Mouse (Mus musculus) lung, postnatal 0 days (tissue): Measurements from ENCODE around the gene Col20a1. TPM values are rescaled to one million over a fixed set of nuclear protein-coding genes. Genes with fewer than 3 reads are reported as not detected.

Source experiments
- ATAC-seq: fragments of 200-750 bp; cut with Nextera tagmentation; 2 replicates; pipeline ENCODE4 v1.8.0; 2017; ENCODE audit warnings: moderate library complexity
- DNase-seq: peaks from one replicate; pipeline ENCODE4 v3.0.0-alpha.2; 2016; ENCODE audit warnings: low spot score
- H3K27ac ChIP-seq: fragments of 300-500 bp; sonication (generic); 2 replicates; pipeline ENCODE4 v1.5.1; 2014; ENCODE audit warnings: antibody characterized with exemption, mild to moderate bottlenecking, low read length, mixed read lengths
- H3K27me3 ChIP-seq: fragments of 300-500 bp; sonication (generic); replicated peaks from 2 replicates; pipeline ENCODE4 v1.6.1; 2014; ENCODE audit warnings: low read length, mixed read lengths; ENCODE audit not compliant: insufficient read depth
- H3K36me3 ChIP-seq: fragments of 300-500 bp; sonication (generic); 2 replicates; pipeline ENCODE4 v1.6.1; 2014; ENCODE audit warnings: low read length, mixed read lengths; ENCODE audit not compliant: insufficient read depth
- H3K4me1 ChIP-seq: fragments of 300-500 bp; sonication (generic); 2 replicates; pipeline ENCODE4 v1.6.1; 2014; ENCODE audit warnings: antibody characterized with exemption, low read depth, low read length, mixed read lengths; ENCODE audit not compliant: insufficient read depth
- H3K4me2 ChIP-seq: fragments of 300-500 bp; sonication (generic); replicated peaks from 2 replicates; pipeline ENCODE4 v1.6.1; 2014; ENCODE audit warnings: low read depth, mild to moderate bottlenecking, low read length, moderate library complexity, mixed read lengths
- H3K4me3 ChIP-seq: fragments of 300-500 bp; sonication (generic); 2 replicates; pipeline ENCODE4 v1.5.1; 2014; ENCODE audit warnings: low read depth, low read length
- H3K9ac ChIP-seq: fragments of 300-500 bp; sonication (generic); replicated peaks from 2 replicates; pipeline ENCODE4 v1.6.1; 2014; ENCODE audit warnings: low read depth, mild to moderate bottlenecking
- H3K9me3 ChIP-seq: fragments of 300-500 bp; sonication (generic); 2 replicates; pipeline ENCODE4 v1.6.1; 2016; ENCODE audit warnings: low read length, mixed read lengths
- CTCF ChIP-seq: IDR thresholded peaks from 2 replicates; pipeline ENCODE4 v1.5.1; 2016; ENCODE audit warnings: antibody characterized with exemption, mild to moderate bottlenecking
- EP300 ChIP-seq: IDR thresholded peaks from 2 replicates; pipeline ENCODE4 v1.6.1; 2016; ENCODE audit warnings: antibody characterized with exemption, mild to moderate bottlenecking, control low read depth
- WGBS: fragments of 180-500 bp; shearing (Covaris S2); extraction: QIAGEN DNeasy Blood & Tissue Kit; methylation state at CpG from one replicate; pipeline ENCODE4 v1.1.7; 2014; 5-methylcytosine and 5-hydroxymethylcytosine counted together
- polyA plus RNA-seq: library from polyadenylated mRNA; unstranded; fragments of >200 nt; fragmentation: Nextera tagmentation; extraction: Ambion mirVana; gene quantifications from 2 replicates; pipeline ENCODE4 v1.2.1, GENCODE M21; 2015

Gene Col20a1
- polyA plus RNA-seq, 1 experiment from 2014 or later, result 0.20 TPM

DNA sequence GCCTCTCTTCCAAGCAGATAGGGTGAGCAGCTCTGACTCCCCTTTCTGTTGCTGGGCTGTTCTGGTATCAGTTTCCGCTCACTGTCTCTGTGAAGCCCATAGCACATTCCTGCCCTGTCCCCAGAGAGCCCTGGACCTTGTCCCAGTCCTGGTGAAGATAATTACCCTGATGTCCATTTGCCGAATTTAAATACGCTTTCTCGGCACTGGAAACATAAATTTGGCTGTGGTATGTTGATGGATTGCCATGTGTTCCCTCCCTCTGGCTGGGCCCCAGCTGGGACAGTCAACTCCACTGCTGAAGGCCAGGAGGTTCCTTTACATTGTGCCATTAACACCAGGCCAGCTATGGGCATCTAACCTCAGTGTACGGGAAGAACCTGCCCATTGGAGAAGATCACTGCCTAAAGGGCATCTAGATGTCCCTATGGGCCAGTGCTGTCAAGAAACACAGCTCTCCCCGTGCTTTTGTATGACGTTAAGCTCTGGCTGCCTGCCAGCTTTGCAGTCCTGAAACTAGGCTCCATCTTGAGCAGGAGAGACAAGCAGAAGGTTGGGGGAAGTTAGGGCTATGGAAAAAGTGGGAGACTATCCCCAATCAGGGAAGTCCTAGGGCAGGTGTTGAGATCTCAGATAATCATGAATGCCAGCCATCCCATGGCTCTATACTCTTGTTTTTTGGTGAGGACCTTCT lies 62.1 kb downstream of the Col20a1 start:
- Histone ChIP-seq H3K4me3 (no peak overlapping the region), H3K36me3 (no peaks in the 10 kb centered on the region), H3K4me1 (no peaks in the 10 kb centered on the region), H3K27ac (no peak overlapping the region), H3K9me3 (no peaks in the 10 kb centered on the region), H3K4me2 (no peak overlapping the region), H3K27me3 (no peaks in the 10 kb centered on the region), H3K9ac (no peak overlapping the region)
- no peak for TF ChIP-seq CTCF
- TF ChIP-seq EP300, result no peak
- 45% methylated on average over 7 of the region's 7 CpGs for WGBS
- DNase-seq (no peak), ATAC-seq (no peak)

DNA sequence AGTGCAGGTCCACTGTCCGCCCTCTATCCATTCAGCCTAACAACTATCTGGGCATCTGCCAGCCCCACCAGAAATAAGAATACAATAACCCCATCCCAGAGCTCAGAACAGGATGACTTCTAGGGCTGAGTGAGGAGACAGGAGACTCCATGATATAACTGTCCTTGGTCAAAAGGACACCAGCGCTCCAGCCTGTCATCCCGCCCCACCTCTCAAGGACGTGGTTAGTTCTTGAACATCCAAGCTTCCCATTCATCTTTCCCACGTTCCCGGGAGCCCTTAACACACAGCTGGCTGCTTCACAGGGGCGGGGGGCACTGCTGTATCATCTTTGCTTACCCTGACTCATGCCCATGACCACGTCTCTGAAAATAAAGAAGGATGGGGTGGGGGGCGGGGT lies 62.7 kb downstream of the Col20a1 start:
- no peak for TF ChIP-seq CTCF
- TF ChIP-seq EP300, result no peak
- H3K4me1 ChIP-seq, result no peaks in the 10 kb centered on the region
- H3K36me3 ChIP-seq, result no peaks in the 10 kb centered on the region
- DNase-seq (no peak), ATAC-seq (no peak)
- 74% methylated on average over 9 of the region's 9 CpGs for WGBS
- no peak overlapping the region for H3K4me3 ChIP-seq
- no peak overlapping the region for H3K9ac ChIP-seq
- H3K4me2 ChIP-seq, result no peak overlapping the region
- H3K27ac ChIP-seq, result no peak overlapping the region
- H3K27me3 ChIP-seq, result no peaks in the 10 kb centered on the region
- no peaks in the 10 kb centered on the region for H3K9me3 ChIP-seq

DNA sequence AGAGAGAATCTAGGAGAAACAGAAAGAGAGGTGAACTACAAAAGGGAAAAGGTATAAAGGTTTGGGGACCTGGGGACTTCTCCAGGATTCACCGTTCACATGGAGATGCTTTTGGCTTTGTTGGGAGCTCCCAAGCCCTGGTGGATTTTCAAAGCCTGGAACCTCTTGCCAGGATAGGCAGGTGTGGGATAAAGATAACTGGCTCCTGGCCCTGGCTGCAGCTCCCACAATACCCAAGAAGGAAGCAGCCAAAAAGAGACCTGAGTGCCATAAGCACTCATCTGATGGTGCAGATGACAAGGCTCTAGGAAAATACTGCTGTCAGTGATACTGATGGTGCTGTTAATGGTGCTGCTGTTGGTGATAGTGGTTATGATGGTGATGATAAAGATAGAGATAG lies 65.8 kb downstream of the Col20a1 start:
- no peaks in the 10 kb centered on the region for H3K9me3 ChIP-seq
- no peak overlapping the region for H3K27ac ChIP-seq
- DNase-seq (no peak), ATAC-seq (no peak)
- no peak overlapping the region for H3K9ac ChIP-seq
- TF ChIP-seq CTCF, result no peak
- TF ChIP-seq EP300, result no peak
- no peak overlapping the region for H3K4me3 ChIP-seq
- no peaks in the 10 kb centered on the region for H3K27me3 ChIP-seq
- H3K4me1 ChIP-seq, result no peaks in the 10 kb centered on the region
- WGBS, result 79% methylated on average over 1 of the region's 1 CpGs
- no peak overlapping the region for H3K4me2 ChIP-seq
- no peaks in the 10 kb centered on the region for H3K36me3 ChIP-seq

GRCm38 (mm10) chr2:181057341-181057740 lies 71.0 kb downstream of the Col20a1 start:
- Histone ChIP-seq H3K4me3 (no peak overlapping the region), H3K27ac (no peak overlapping the region), H3K9me3 (no peaks in the 10 kb centered on the region), H3K4me1 (no peaks in the 10 kb centered on the region), H3K9ac (no peak overlapping the region), H3K27me3 (no peaks in the 10 kb centered on the region), H3K36me3 (no peaks in the 10 kb centered on the region), H3K4me2 (no peak overlapping the region)
- WGBS, result 19% methylated on average over 8 of the region's 8 CpGs
- DNase-seq, result no peak
- ATAC-seq, result no peak
- no peak for TF ChIP-seq CTCF
- no peak for TF ChIP-seq EP300

DNA sequence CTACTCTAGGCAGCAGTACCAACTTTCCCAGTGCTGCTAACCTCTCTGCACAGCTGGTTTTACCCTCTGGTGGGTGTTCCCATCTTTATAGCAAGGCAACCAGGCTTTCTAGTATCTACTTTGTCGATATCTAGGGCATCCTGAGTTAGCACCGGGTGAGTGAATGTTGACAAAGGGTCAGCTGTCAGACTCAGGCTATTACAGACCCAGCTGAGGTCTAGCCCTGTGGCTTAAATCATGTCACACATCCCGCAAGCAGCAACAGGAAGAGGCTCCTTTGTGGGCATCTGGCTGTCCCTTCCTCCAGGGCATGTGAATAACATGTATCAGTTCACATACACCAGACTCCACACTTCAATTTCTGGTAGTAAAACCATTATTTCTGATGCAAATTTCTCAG lies 71.9 kb downstream of the Col20a1 start:
- H3K4me1 ChIP-seq, result no peaks in the 10 kb centered on the region
- no peak overlapping the region for H3K4me2 ChIP-seq
- H3K36me3 ChIP-seq, result no peaks in the 10 kb centered on the region
- 21% methylated on average over 3 of the region's 3 CpGs for WGBS
- H3K9ac ChIP-seq, result no peak overlapping the region
- ATAC-seq (no peak), DNase-seq (no peak)
- no peak for TF ChIP-seq EP300
- no peak for TF ChIP-seq CTCF
- no peaks in the 10 kb centered on the region for H3K9me3 ChIP-seq
- no peak overlapping the region for H3K27ac ChIP-seq
- H3K4me3 ChIP-seq, result no peak overlapping the region
- no peaks in the 10 kb centered on the region for H3K27me3 ChIP-seq

GRCm38 (mm10) chr2:181060127-181060526 lies 73.8 kb downstream of the Col20a1 start:
- H3K9ac ChIP-seq, result no peak overlapping the region
- no peak overlapping the region for H3K4me3 ChIP-seq
- H3K9me3 ChIP-seq, result no peaks in the 10 kb centered on the region
- no peaks in the 10 kb centered on the region for H3K36me3 ChIP-seq
- no peaks in the 10 kb centered on the region for H3K27me3 ChIP-seq
- H3K4me1 ChIP-seq, result no peaks in the 10 kb centered on the region
- 10% methylated on average over 5 of the region's 5 CpGs for WGBS
- no peak for TF ChIP-seq EP300
- TF ChIP-seq CTCF, result peak; percentile 93
- H3K4me2 ChIP-seq, result no peak overlapping the region
- no peak; the same call in 1 of the 2 replicates for ATAC-seq
- peak; percentile 59 for DNase-seq
- no peak overlapping the region for H3K27ac ChIP-seq

GRCm38 (mm10) chr2:181065827-181066226 lies 79.5 kb downstream of the Col20a1 start:
- 24% methylated on average over 4 of the region's 4 CpGs for WGBS
- no peaks in the 10 kb centered on the region for H3K4me1 ChIP-seq
- DNase-seq (no peak), ATAC-seq (no peak)
- no peak overlapping the region for H3K9ac ChIP-seq
- no peaks in the 10 kb centered on the region for H3K27me3 ChIP-seq
- no peak overlapping the region for H3K27ac ChIP-seq
- no peaks in the 10 kb centered on the region for H3K9me3 ChIP-seq
- H3K4me3 ChIP-seq, result no peak overlapping the region
- TF ChIP-seq CTCF (no peak), EP300 (no peak)
- H3K4me2 ChIP-seq, result no peak overlapping the region
- H3K36me3 ChIP-seq, result no peaks in the 10 kb centered on the region

Other genes with a start within 250 kb of the Col20a1 start
- gene Bhlhe23, start 209.6 kb upstream of the Col20a1 start, polyA plus RNA-seq, result not detected in 2 replicates
- gene Ythdf1, start 65.6 kb upstream of the Col20a1 start, polyA plus RNA-seq, result 40.3 and 42.4 TPM in 2 replicates
- not detected in 2 replicates for gene Birc7, start 57.5 kb upstream of the Col20a1 start, polyA plus RNA-seq
- 110 and 113 TPM in 2 replicates for gene Nkain4, start 31.8 kb upstream of the Col20a1 start, polyA plus RNA-seq
- gene Arfgap1, start 19.3 kb upstream of the Col20a1 start, polyA plus RNA-seq, result 50.5 and 52.9 TPM in 2 replicates
- gene Chrna4, start 57.0 kb downstream of the Col20a1 start, polyA plus RNA-seq, result 0.04 and 0.15 TPM in 2 replicates
- 0.04 TPM in 1 of 2 replicates, not detected in the other for gene Kcnq2, start 148.8 kb downstream of the Col20a1 start, polyA plus RNA-seq
- 0.14 and 0.20 TPM in 2 replicates for gene Eef1a2, start 170.5 kb downstream of the Col20a1 start, polyA plus RNA-seq
- 261 and 262 TPM in 2 replicates for gene Ppdpf, start 200.7 kb downstream of the Col20a1 start, polyA plus RNA-seq
- 0.23 and 0.25 TPM in 2 replicates for gene Ptk6, start 216.3 kb downstream of the Col20a1 start, polyA plus RNA-seq
- 2.5 and 2.6 TPM in 2 replicates for gene Srms, start 226.7 kb downstream of the Col20a1 start, polyA plus RNA-seq
- 0.86 and 0.91 TPM in 2 replicates for gene Fndc11, start 233.5 kb downstream of the Col20a1 start, polyA plus RNA-seq